Mouse (Mus musculus) heart, embryonic 14.5 days (tissue): ENCODE results near the gene Pcgf2. TPM values are rescaled to one million over a fixed set of nuclear protein-coding genes. Genes with fewer than 3 reads are reported as not detected.

Experiments
- ATAC-seq: fragments of 200-750 bp; cut with Nextera tagmentation; 2 replicates; pipeline ENCODE4 v1.8.0; 2017; ENCODE audit warnings: low read depth, moderate TSS enrichment; ENCODE audit not compliant: insufficient number of reproducible peaks, insufficient read depth, low FRiP score
- H3K27ac ChIP-seq, 2 experiments: fragments of 200-500 bp in 1 of 2; fragments of 300-500 bp in 1 of 2; sonication (generic) in 1 of 2; replicated peaks in 1 of 2; 2 replicates each; pipeline ENCODE4 v1.5.1; 2012 to 2014; ENCODE audit warnings: low read depth in 2 of 2, low read length in 2 of 2, control low read depth in 1 of 2, mild to moderate bottlenecking in 1 of 2, mixed read lengths in 1 of 2; ENCODE audit not compliant: control insufficient read depth in 1 of 2, insufficient read depth in 1 of 2
- H3K27me3 ChIP-seq: fragments of 300-500 bp; sonication (generic); 2 replicates; pipeline ENCODE4 v1.6.1; 2014; ENCODE audit warnings: mild to moderate bottlenecking, low read length, control low read depth; ENCODE audit not compliant: control insufficient read depth, insufficient read depth
- H3K36me3 ChIP-seq: fragments of 300-500 bp; sonication (generic); 2 replicates; pipeline ENCODE4 v1.6.1; 2014; ENCODE audit warnings: mild to moderate bottlenecking, control low read depth, low read length, mixed read lengths; ENCODE audit not compliant: control insufficient read depth, insufficient read depth
- H3K4me1 ChIP-seq, 2 experiments: fragments of 200-500 bp in 1 of 2; fragments of 300-500 bp in 1 of 2; sonication (generic) in 1 of 2; 2 replicates each; pipeline ENCODE4 v1.6.1; 2012 to 2014; ENCODE audit warnings: low read length in 2 of 2, control low read depth in 1 of 2, mixed read lengths in 1 of 2; ENCODE audit not compliant: control insufficient read depth in 2 of 2, insufficient read depth in 2 of 2
- H3K4me2 ChIP-seq: fragments of 300-500 bp; sonication (generic); 2 replicates; pipeline ENCODE4 v1.6.1; 2014; ENCODE audit warnings: mild to moderate bottlenecking, low read length
- H3K4me3 ChIP-seq, 2 experiments: fragments of 200-500 bp in 1 of 2; fragments of 300-500 bp in 1 of 2; sonication (generic) in 1 of 2; 2 replicates each; pipeline ENCODE4 v1.5.1; 2012 to 2014; ENCODE audit warnings: low read length in 2 of 2, mild to moderate bottlenecking in 2 of 2, control low read depth in 1 of 2, low read depth in 1 of 2, moderate library complexity in 1 of 2; ENCODE audit not compliant: control insufficient read depth in 1 of 2, insufficient read depth in 1 of 2
- H3K9ac ChIP-seq: fragments of 300-500 bp; sonication (generic); 2 replicates; pipeline ENCODE4 v1.6.1; 2014; ENCODE audit warnings: mild to moderate bottlenecking, low read length
- H3K9me3 ChIP-seq: fragments of 300-500 bp; sonication (generic); 2 replicates; pipeline ENCODE4 v1.6.1; 2016; ENCODE audit warnings: low read length, control low read depth; ENCODE audit not compliant: control insufficient read depth
- WGBS: fragments of 180-500 bp; shearing (Covaris S2); extraction: QIAGEN DNeasy Blood & Tissue Kit; methylation state at CpG from one replicate; pipeline ENCODE4 v1.1.7; 2014; 5-methylcytosine and 5-hydroxymethylcytosine counted together
- polyA plus RNA-seq: library from polyadenylated mRNA; unstranded; fragments of >200 nt; fragmentation: Nextera tagmentation; extraction: Ambion mirVana; gene quantifications from 2 replicates; pipeline ENCODE4 v1.2.1, GENCODE M21; 2014

Pcgf2 gene
- polyA plus RNA-seq, 1 experiment from 2014 or later = 12.5 TPM

DNA sequence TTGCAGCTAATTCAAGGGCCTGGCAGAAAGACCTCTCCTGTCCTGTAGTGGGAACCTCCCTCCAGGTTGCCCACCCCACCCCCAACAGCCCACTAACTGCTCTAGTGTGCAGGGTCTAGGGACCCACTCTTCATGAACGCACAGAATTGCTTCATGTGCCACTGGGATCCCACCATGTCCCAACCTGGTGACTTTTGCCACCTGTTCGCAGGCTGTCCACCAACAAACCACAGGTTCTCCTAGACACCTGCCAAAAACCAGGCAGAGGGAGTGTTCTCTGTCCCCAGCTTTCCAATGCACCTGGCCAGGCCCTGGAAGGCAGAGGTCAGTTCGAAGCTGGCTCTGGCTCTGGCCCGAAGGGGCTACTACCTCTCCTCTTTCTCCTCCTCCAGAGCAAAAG is 5.9 kb downstream of the Pcgf2 start:
- peak overlapping the region; percentile 31; the same call in 1 of the 2 replicates for H3K9ac ChIP-seq
- H3K9me3 ChIP-seq = no peaks in the 10 kb centered on the region
- H3K4me1 ChIP-seq = peaks cover 29 to 44% of the 10 kb centered on the region in 2 experiments
- ATAC-seq = no peak
- no peak overlapping the region for H3K4me2 ChIP-seq
- H3K36me3 ChIP-seq = peaks cover 39% of the 10 kb centered on the region
- no peak overlapping the region for H3K4me3 ChIP-seq
- H3K27me3 ChIP-seq = no peaks in the 10 kb centered on the region
- peak overlapping the region in 1 of 2 experiments; percentile 61; a peak in 2 of 4 replicates for H3K27ac ChIP-seq
- WGBS = 85% methylated on average over 4 of the region's 4 CpGs

DNA sequence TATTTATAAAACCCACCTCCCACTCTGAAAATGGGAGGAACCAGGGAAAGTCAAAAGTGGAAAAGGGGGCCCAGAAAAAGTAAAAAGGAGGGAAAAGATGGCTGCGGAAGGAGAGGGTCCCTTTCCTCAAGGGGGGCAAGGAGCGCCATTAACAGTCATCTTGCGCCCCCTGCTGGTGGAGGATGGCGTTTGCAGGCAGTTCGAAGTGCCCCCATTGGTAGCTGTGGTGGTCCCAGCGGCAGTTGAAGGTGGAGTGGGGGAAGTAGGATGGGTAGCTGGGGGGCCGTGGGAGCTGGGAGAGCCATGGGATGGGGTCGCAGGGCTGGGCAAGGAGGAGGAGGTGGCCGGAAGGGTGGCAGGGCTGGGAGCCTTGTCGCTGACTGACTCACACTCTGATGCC is 10.4 kb downstream of the Pcgf2 start:
- ATAC-seq = no peak
- H3K27ac ChIP-seq = no peak overlapping the region
- 28% methylated on average over 10 of the region's 10 CpGs for WGBS
- H3K27me3 ChIP-seq = no peaks in the 10 kb centered on the region
- H3K36me3 ChIP-seq = peaks cover 49% of the 10 kb centered on the region
- H3K4me3 ChIP-seq = no peak overlapping the region
- H3K9me3 ChIP-seq = no peaks in the 10 kb centered on the region
- peaks cover 16 to 19% of the 10 kb centered on the region in 2 experiments for H3K4me1 ChIP-seq
- no peak overlapping the region for H3K4me2 ChIP-seq
- no peak overlapping the region for H3K9ac ChIP-seq

DNA sequence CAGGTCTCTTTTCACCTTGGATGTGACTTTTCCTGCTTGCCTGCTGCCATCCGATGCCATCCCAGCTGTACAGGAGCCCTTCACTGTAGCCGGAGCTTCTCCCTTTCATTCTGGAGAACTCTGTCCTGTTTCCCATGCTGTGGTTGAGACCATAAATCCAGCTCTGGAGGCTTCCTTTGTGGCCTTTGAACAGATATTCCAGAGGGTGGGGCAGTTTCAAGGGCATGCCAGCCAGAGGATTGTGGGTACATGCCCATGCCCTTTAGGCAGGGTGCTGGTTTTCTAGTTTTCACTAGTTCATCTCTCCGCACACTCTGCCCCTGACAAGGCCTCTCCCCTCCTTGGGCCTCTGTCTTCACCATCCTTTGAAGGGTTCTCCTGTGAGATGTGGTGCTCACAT is 13.2 kb downstream of the Pcgf2 start:
- Histone ChIP-seq H3K4me3 (no peak overlapping the region), H3K9me3 (no peaks in the 10 kb centered on the region), H3K36me3 (peaks cover 48% of the 10 kb centered on the region), H3K27ac (no peak overlapping the region), H3K4me1 (peaks cover 11 to 12% of the 10 kb centered on the region in 2 experiments), H3K27me3 (no peaks in the 10 kb centered on the region), H3K9ac (peak overlapping the region; percentile 35), H3K4me2 (0 out of 2 replicates have a peak overlapping the region, but pooled peaks have one; percentile 73)
- WGBS = 82% methylated on average over 3 of the region's 3 CpGs
- no peak for ATAC-seq

DNA sequence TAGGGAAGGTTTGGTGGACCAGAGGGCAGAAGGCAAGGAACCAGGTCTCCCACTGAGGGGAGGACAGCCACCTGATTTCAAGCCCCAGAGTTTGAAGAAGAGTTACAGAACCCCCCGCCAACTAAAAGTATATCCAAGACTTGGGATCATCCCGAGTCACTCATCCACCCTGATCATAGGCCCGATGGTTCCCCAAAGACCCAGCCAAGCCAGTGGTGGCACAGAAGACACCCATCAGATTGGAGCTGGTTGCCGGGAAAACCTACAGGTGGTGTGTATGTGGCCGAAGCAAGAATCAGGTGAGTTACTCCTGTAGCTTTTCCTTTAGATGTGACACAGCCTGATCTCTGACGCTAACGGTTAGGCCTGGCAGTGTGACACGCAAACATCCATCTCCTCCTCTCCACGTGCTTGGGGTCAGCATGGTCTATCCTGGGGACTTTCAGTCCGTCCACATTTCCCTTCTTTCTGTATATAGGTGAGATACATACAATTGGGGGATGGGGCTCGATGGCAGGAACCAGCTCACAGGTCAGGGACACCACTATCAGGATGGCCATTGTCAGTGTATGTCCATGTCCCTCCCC is 13.9 kb downstream of the Pcgf2 start:
- Histone ChIP-seq H3K4me3 (peak overlapping the region; percentile 34 to 39), H3K27me3 (no peaks in the 10 kb centered on the region), H3K9ac (peak overlapping the region; percentile 70), H3K4me1 (peaks cover 11 to 12% of the 10 kb centered on the region in 2 experiments), H3K4me2 (peak overlapping the region; percentile 73), H3K27ac (peak overlapping the region in 1 of 2 experiments; percentile 58; a peak in 1 of 4 replicates), H3K9me3 (no peaks in the 10 kb centered on the region), H3K36me3 (peaks cover 48% of the 10 kb centered on the region)
- ATAC-seq = no peak
- WGBS = 73% methylated on average over 11 of the region's 11 CpGs

DNA sequence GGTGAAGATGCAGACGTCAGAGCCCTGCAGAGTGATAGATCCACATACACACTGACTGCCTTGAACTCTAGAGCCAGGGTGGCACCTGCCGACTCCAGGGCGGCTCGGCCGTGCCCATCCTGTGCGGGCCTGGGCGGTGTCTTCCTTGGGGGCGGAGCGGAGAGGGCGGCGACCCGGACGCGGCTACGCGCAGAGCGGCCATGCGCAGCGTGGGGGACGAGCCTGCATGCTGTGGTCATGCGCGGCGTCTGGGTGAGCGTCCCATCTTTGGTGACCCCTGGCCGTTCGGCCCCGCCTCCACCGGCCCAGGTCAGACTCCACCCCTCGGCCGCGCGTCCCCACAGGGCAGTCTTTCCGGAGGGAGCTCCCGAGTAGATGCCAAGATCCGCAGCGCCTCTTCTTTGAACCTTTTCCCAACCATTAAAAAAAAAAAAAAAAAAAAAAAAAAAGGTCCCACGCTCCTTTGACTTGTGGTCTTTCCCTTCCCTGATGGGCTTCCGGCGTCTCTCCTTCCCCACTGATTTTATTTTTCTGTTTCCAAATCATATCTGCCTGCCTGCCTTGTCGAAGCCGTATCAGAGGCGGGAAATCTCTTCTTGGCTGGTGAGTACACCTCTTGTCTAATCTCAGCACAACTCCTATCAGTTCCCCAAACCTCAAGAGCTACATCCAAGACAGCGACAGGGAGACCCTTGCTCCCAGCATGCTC is 14.5 kb downstream of the Pcgf2 start, which contains the start of gene Cisd3:
Gene Cisd3 (plus strand): TSS at position 214 of the 709 bp plus-strand sequence.
- Histone ChIP-seq H3K9me3 (no peaks in the 10 kb centered on the region), H3K4me3 (peak within 1 kb of the TSS; percentile 34 to 39), H3K4me2 (peak within 1 kb of the TSS; percentile 73), H3K27me3 (no peaks in the 10 kb centered on the region), H3K4me1 (peaks cover 11 to 12% of the 10 kb centered on the region in 2 experiments), H3K27ac (peak within 1 kb of the TSS; percentile 48 to 58), H3K9ac (peak within 1 kb of the TSS; percentile 70), H3K36me3 (peaks cover 48% of the 10 kb centered on the region)
- peak; percentile 84 for ATAC-seq
- under 1% methylated on average over 43 of the region's 43 CpGs for WGBS

DNA sequence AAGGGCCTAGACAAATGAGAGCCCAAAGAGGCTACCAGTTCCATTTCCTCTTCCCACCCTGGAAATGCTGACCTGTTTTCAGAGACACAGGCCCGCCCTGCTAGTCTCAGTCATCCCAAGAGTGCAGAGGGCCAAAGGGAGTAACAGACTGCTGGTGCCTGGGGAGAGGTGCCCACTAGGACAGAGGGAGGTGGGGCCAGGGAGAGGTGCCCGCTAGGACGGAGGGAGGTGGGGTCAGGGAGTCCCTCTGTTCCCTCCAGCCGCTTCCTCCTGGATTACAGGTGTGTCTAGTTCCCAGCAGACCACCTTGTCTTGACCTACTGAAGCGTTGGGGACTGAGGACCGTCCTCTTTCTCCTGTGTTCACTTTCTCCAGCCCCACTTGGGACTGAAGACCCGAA is 15.5 kb downstream of the Pcgf2 start:
- no peak for ATAC-seq
- Histone ChIP-seq H3K27ac (peak overlapping the region in 1 of 2 experiments; percentile 58; a peak in 2 of 4 replicates), H3K9me3 (no peaks in the 10 kb centered on the region), H3K9ac (peak overlapping the region; percentile 30; the same call in 1 of the 2 replicates), H3K4me1 (peaks cover 16 to 21% of the 10 kb centered on the region in 2 experiments), H3K4me2 (peak overlapping the region; percentile 73; the same call in 1 of the 2 replicates), H3K27me3 (no peaks in the 10 kb centered on the region), H3K4me3 (no peak overlapping the region), H3K36me3 (peaks cover 48% of the 10 kb centered on the region)
- whole genome bisulfite sequencing = 37% methylated on average over 7 of the region's 7 CpGs

DNA sequence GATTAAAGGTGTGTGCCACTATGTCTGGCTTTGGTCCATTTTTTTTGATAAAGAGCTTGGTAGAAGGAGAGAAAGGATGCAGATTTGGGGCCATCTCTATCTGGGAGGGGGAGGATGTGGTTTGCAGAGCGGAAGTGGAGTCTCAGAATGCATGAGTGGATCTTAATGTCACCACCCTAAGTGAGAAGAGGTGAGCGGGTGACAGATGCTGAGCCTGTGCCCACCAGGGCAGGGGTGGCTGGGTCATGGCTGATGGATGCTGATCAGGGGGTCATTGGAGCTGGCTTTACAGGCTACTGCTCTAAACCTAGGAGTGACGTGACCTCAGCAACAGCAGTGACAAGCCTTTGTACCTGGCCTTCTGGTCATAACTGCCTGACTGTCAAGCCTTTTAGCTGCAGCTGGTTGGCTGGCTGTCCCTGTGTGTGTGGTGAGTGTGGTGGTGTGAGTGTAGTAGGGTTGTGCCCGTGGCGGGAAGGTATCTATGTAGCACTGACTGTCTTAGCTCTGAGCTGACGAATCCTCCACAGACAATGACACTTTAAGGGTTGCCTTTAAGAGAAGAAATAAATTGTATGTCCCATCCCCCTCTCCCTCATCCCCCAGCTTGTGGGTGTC is 16.1 kb downstream of the Pcgf2 start:
- Histone ChIP-seq H3K4me3 (no peak overlapping the region), H3K4me2 (no peak overlapping the region), H3K9ac (no peak overlapping the region), H3K9me3 (no peaks in the 10 kb centered on the region), H3K27ac (no peak overlapping the region), H3K36me3 (peaks cover 48% of the 10 kb centered on the region), H3K4me1 (peaks cover 16 to 21% of the 10 kb centered on the region in 2 experiments), H3K27me3 (no peaks in the 10 kb centered on the region)
- no peak for ATAC-seq
- WGBS = 75% methylated on average over 6 of the region's 6 CpGs
